Mouse (Mus musculus) liver, embryonic 11.5 days (tissue): ENCODE measurements around the gene Sgsm3. TPM values are rescaled to one million over a fixed set of nuclear protein-coding genes. Genes with fewer than 3 reads are reported as not detected.

Experiments
- ATAC-seq: fragments of 200-750 bp; cut with Nextera tagmentation; replicated peaks from 2 replicates; pipeline ENCODE4 v1.8.0; 2017; ENCODE audit warnings: moderate number of reproducible peaks, mild to moderate bottlenecking, moderate TSS enrichment, moderate library complexity; ENCODE audit not compliant: low FRiP score
- DNase-seq: peaks from one replicate; pipeline ENCODE4 v3.0.0-alpha.2; 2017; ENCODE audit warnings: low spot score
- H3K27ac ChIP-seq: fragments of 300-500 bp; sonication (generic); 2 replicates; pipeline ENCODE4 v1.5.1; 2014; ENCODE audit warnings: mild to moderate bottlenecking, low read depth, low read length, control low read depth
- H3K27me3 ChIP-seq: fragments of 300-500 bp; sonication (generic); replicated peaks from 2 replicates; pipeline ENCODE4 v1.6.1; 2014; ENCODE audit warnings: low read length, mixed read lengths; ENCODE audit not compliant: control insufficient read depth, insufficient read depth
- H3K36me3 ChIP-seq: fragments of 300-500 bp; sonication (generic); 2 replicates; pipeline ENCODE4 v1.6.1; 2014; ENCODE audit warnings: mild to moderate bottlenecking, low read length, moderate library complexity, mixed read lengths; ENCODE audit not compliant: control insufficient read depth, insufficient read depth
- H3K4me1 ChIP-seq: fragments of 300-500 bp; sonication (generic); replicated peaks from 2 replicates; pipeline ENCODE4 v1.6.1; 2014; ENCODE audit warnings: low read length, mixed read lengths; ENCODE audit not compliant: control insufficient read depth, insufficient read depth
- H3K4me2 ChIP-seq: fragments of 300-500 bp; sonication (generic); 2 replicates; pipeline ENCODE4 v1.6.1; 2014; ENCODE audit warnings: mild to moderate bottlenecking, control low read depth, moderate library complexity
- H3K4me3 ChIP-seq: fragments of 300-500 bp; sonication (generic); 2 replicates; pipeline ENCODE4 v1.5.1; 2014; ENCODE audit warnings: low read depth, low read length, control low read depth
- H3K9ac ChIP-seq: fragments of 300-500 bp; sonication (generic); 2 replicates; pipeline ENCODE4 v1.6.1; 2014; ENCODE audit warnings: low read depth, low read length, control low read depth
- H3K9me3 ChIP-seq: fragments of 300-500 bp; sonication (generic); 2 replicates; pipeline ENCODE4 v1.6.1; 2016; ENCODE audit warnings: low read length, inconsistent platforms, mixed read lengths; ENCODE audit not compliant: control insufficient read depth
- WGBS: fragments of 180-500 bp; shearing (Covaris S2); extraction: QIAGEN DNeasy Blood & Tissue Kit; methylation state at CpG from one replicate; pipeline ENCODE4 v1.1.7; 2014; 5-methylcytosine and 5-hydroxymethylcytosine counted together
- polyA plus RNA-seq: library from polyadenylated mRNA; unstranded; fragments of >200 nt; fragmentation: Nextera tagmentation; extraction: Ambion mirVana; gene quantifications from 2 replicates; pipeline ENCODE4 v1.2.1, GENCODE M21; 2014

Gene Sgsm3
- polyA plus RNA-seq, 1 experiment from 2014 or later, result 28.8 TPM

DNA sequence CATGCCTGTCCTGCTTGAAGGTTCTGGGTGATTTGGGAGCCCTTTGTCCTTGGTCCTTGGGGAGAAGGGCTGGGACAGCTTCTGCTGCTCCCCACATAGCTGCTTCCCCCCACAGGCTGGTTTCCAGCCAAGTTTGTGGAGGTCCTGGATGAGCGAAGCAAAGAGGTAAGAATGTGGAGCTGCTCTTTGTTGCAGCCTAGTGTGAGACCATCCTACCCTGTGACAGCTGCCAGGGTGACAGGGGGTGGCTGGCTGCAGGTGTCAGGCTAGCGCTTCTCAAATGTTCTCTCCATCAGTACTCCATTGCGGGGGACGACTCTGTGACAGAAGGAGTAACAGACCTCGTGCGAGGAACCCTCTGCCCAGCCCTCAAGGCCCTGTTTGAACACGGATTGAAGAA lies 32.5 kb downstream of the Sgsm3 start:
- no peak overlapping the region for H3K9ac ChIP-seq
- H3K4me1 ChIP-seq, result no peaks in the 10 kb centered on the region
- no peak overlapping the region for H3K4me3 ChIP-seq
- DNase-seq (no peak), ATAC-seq (no peak)
- H3K27ac ChIP-seq, result no peak overlapping the region
- H3K36me3 ChIP-seq, result peaks cover 8% of the 10 kb centered on the region; the same call in 1 of the 2 replicates
- no peaks in the 10 kb centered on the region for H3K27me3 ChIP-seq
- no peaks in the 10 kb centered on the region for H3K9me3 ChIP-seq
- 80% methylated on average over 7 of the region's 7 CpGs for WGBS
- H3K4me2 ChIP-seq, result no peak overlapping the region

DNA sequence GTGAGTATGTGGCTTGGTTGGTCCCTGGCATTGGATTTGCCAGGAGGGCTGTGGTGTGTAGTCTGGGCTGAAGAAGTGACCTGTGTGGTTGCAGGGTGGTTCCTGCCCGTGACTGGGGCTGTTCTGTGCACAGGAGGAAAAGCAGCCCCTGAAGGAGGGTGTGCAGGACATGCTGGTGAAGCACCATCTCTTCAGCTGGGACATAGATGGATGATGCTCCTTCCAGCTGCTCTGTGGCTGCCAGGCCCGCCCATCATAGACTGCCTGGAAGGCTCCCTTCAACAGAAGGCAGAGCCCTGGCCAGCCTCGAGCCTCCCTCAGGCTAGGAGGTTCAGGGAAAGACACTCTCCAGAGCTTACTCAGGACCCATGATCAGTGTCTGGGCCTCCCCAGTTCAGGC lies 34.0 kb downstream of the Sgsm3 start:
- Histone ChIP-seq H3K9me3 (no peaks in the 10 kb centered on the region), H3K9ac (no peak overlapping the region), H3K4me2 (no peak overlapping the region), H3K36me3 (peaks cover 14% of the 10 kb centered on the region), H3K27ac (no peak overlapping the region), H3K4me3 (no peak overlapping the region), H3K4me1 (no peaks in the 10 kb centered on the region), H3K27me3 (no peaks in the 10 kb centered on the region)
- ATAC-seq (no peak), DNase-seq (no peak)
- 63% methylated on average over 3 of the region's 3 CpGs for WGBS

DNA sequence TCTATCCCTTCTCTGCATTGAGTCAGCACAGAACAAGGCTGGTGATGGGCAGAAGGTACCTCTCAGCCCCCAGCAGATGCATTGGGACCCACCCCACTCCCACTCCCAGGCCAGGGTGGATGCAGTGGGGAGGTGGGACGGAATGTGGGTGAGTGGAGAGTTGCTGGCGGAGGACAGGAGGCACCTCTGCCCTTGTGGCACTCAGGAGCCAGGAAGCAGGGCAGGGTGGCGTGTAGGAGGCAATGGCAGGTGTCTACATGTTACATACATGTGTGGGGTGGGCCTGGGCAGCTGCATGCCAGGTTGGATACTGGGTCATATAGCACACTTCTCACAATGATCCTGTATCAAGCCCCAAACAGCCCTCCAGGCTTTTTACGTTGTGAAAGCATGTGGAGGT lies 34.8 kb downstream of the Sgsm3 start:
- Histone ChIP-seq H3K27ac (no peak overlapping the region), H3K9ac (no peak overlapping the region), H3K4me3 (no peak overlapping the region), H3K4me1 (no peaks in the 10 kb centered on the region), H3K9me3 (no peaks in the 10 kb centered on the region), H3K4me2 (no peak overlapping the region), H3K27me3 (no peaks in the 10 kb centered on the region), H3K36me3 (peaks cover 18% of the 10 kb centered on the region)
- DNase-seq (no peak), ATAC-seq (no peak)
- 81% methylated on average over 4 of the region's 4 CpGs for WGBS

- Histone ChIP-seq H3K4me1 (no peaks in the 10 kb centered on the region), H3K27ac (no peak overlapping the region), H3K27me3 (no peaks in the 10 kb centered on the region), H3K4me2 (no peak overlapping the region), H3K9ac (no peak overlapping the region), H3K4me3 (no peak overlapping the region), H3K9me3 (no peaks in the 10 kb centered on the region), H3K36me3 (peaks cover 22% of the 10 kb centered on the region)
- DNase-seq (no peak), ATAC-seq (no peak)
- WGBS, result 89% methylated on average over 7 of the region's 7 CpGs
These were observed 35.6 kb downstream of the Sgsm3 start for GRCm38 (mm10) chr15:81013186-81013585.

DNA sequence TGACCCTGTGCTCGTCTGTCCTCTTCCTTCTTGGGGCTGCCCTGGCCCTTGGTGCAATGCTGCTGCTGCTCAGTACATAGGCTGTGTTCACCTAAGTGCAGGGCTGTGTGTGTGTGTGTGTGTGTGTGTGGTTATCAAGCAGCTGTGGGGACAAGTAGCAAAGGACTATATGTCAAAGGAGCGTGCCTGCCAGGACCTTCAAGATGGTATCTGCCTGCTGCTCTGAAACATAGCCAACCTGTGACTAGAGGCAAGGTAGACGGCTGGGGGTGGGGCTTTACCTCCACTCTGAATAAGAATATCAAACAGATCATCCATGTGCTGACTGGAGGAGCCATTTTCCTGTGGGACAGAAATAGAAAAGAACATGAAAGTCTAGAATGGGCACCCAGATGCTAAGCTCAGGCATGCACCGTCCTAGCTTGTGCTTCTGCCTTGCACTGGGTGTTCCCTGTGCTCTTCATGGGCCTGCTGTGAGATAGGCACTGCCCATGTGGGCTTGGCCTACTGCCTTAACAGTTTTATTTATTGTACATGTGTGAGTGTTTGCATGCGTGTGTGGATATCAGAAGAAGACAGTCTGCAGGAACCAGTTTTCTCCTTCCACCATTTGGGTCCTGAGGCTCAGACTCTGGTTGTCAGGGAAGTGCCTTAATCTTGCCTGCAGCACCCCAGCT lies 37.6 kb downstream of the Sgsm3 start:
- WGBS, result 78% methylated on average over 5 of the region's 5 CpGs

GRCm38 (mm10) chr15:81016488-81016887 lies 38.9 kb downstream of the Sgsm3 start:
- DNase-seq (no peak), ATAC-seq (no peak)
- Histone ChIP-seq H3K9ac (no peak overlapping the region), H3K4me2 (no peak overlapping the region), H3K36me3 (peaks cover 20% of the 10 kb centered on the region), H3K4me3 (no peak overlapping the region), H3K27me3 (no peaks in the 10 kb centered on the region), H3K9me3 (no peaks in the 10 kb centered on the region), H3K27ac (no peak overlapping the region), H3K4me1 (peaks cover 5% of the 10 kb centered on the region; the same call in 1 of the 2 replicates)
- 90% methylated on average over 10 of the region's 10 CpGs for WGBS

More for the DNA sequence above, 37.6 kb downstream of the Sgsm3 start:
- Histone ChIP-seq H3K4me2 (no peak overlapping the region), H3K9me3 (no peaks in the 10 kb centered on the region), H3K36me3 (peaks cover 25% of the 10 kb centered on the region), H3K27me3 (no peaks in the 10 kb centered on the region), H3K4me3 (no peak overlapping the region), H3K9ac (no peak overlapping the region), H3K27ac (no peak overlapping the region), H3K4me1 (no peaks in the 10 kb centered on the region)
- ATAC-seq (no peak), DNase-seq (no peak)

- ATAC-seq (no peak), DNase-seq (no peak)
- Histone ChIP-seq H3K9ac (no peak overlapping the region), H3K9me3 (no peaks in the 10 kb centered on the region), H3K27ac (no peak overlapping the region), H3K4me1 (peaks cover 8% of the 10 kb centered on the region; the same call in 1 of the 2 replicates), H3K36me3 (peaks cover 20% of the 10 kb centered on the region), H3K4me2 (no peak overlapping the region), H3K4me3 (no peak overlapping the region), H3K27me3 (no peaks in the 10 kb centered on the region)
- WGBS, result 88% methylated on average over 7 of the region's 7 CpGs
These were observed 39.7 kb downstream of the Sgsm3 start for GRCm38 (mm10) chr15:81017308-81017707.

DNA sequence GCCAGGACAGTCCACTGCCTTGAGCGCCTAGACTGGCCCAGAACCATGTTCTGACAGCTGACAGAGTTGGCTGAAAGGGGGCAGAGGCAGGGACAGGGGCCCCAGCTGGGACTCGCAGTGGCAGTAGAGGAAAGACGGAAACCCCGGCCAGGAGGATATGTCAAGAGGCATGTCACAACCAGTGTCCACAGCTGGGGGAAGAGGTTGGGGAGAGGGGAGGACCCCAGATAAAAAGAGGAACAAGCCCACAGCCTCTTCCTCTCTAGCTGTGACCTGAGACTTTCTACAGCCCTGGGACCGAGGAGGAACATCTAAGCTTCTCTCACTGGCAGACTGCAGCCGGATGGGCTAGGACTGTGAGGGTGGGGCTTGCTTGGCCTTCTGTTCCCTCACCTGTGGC lies 43.8 kb downstream of the Sgsm3 start:
- Histone ChIP-seq H3K9me3 (no peaks in the 10 kb centered on the region), H3K4me3 (no peak overlapping the region), H3K36me3 (peaks cover 11% of the 10 kb centered on the region; the same call in 1 of the 2 replicates), H3K9ac (no peak overlapping the region), H3K27ac (no peak overlapping the region), H3K4me1 (peaks cover 14% of the 10 kb centered on the region), H3K4me2 (no peak overlapping the region), H3K27me3 (no peaks in the 10 kb centered on the region)
- ATAC-seq, result peak; percentile 26; the same call in 1 of the 2 replicates
- 39% methylated on average over 6 of the region's 6 CpGs for WGBS
- DNase-seq, result no peak

DNA sequence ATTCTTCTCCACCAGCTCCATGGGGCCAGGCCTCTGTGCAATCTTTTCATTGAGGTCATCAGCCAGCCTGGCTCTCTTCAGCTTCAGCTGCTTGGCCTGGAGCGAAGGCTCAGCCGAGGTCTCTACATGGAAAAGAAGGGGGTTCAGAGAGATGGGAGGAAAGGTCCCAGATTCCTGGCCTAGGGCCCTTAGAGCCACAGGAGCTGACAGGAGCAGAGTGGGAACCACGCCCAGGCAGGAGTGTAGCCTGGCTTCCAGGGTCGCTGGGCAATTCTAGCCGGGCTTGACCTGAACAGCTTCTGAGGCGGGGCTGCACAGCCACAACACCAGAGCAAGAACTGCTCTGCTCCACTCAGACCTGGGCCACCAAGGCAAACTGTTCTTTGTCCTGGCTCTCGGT lies 44.9 kb downstream of the Sgsm3 start:
- H3K4me3 ChIP-seq, result no peak overlapping the region
- ATAC-seq (no peak), DNase-seq (no peak)
- no peaks in the 10 kb centered on the region for H3K9me3 ChIP-seq
- no peaks in the 10 kb centered on the region for H3K27me3 ChIP-seq
- H3K27ac ChIP-seq, result no peak overlapping the region
- H3K4me1 ChIP-seq, result peaks cover 23% of the 10 kb centered on the region
- H3K4me2 ChIP-seq, result no peak overlapping the region
- no peak overlapping the region for H3K9ac ChIP-seq
- peaks cover 8% of the 10 kb centered on the region; the same call in 1 of the 2 replicates for H3K36me3 ChIP-seq
- 82% methylated on average over 7 of the region's 7 CpGs for WGBS
